Mouse (Mus musculus) telencephalon, adult 2 months (tissue): Measurements from ENCODE around the gene Ccdc43.
"Not testable (repeated sequence)": the region's sequence is repeated elsewhere in the genome, so short reads cannot be mapped to it uniquely, and the experiment has no call there.

Experiments used
- DNase-seq: peaks from one replicate; pipeline ENCODE4 v3.0.0-alpha.2; 2011; ENCODE audit warnings: low read depth, low spot score

Gene Ccdc43

GRCm38 (mm10) chr11:102697338-102698017 lies at the start of gene Ccdc43:
Gene Ccdc43 (minus strand): TSS chr11:102697782.
- DNase-seq: peak; percentile 61

- DNase-seq: no peak
These were observed 47.2 kb upstream of the Ccdc43 start for GRCm38 (mm10) chr11:102744746-102745145.

DNA sequence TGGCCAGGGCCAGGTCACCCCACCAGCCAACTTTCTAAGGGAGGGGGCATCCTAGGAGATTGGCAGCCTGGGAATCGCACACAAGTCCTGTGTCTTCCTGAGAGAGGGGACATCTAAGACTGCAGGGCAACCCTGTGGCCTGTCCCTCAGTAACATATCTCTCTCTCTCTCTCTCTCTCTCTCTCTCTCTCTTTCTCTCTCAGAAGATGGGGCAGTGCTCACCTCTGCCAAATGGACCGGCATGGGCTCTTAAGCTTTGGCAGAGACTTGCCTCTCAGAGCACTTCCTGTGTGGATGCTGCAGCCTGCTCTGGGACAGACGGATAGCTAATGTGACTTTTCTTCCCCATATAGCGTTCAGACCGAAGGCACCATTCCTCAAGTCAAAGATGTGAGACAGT lies 45.3 kb upstream of the Ccdc43 start:
- DNase-seq: no peak

- no peak for DNase-seq
These were observed 44.5 kb upstream of the Ccdc43 start for GRCm38 (mm10) chr11:102742066-102742465.

DNA sequence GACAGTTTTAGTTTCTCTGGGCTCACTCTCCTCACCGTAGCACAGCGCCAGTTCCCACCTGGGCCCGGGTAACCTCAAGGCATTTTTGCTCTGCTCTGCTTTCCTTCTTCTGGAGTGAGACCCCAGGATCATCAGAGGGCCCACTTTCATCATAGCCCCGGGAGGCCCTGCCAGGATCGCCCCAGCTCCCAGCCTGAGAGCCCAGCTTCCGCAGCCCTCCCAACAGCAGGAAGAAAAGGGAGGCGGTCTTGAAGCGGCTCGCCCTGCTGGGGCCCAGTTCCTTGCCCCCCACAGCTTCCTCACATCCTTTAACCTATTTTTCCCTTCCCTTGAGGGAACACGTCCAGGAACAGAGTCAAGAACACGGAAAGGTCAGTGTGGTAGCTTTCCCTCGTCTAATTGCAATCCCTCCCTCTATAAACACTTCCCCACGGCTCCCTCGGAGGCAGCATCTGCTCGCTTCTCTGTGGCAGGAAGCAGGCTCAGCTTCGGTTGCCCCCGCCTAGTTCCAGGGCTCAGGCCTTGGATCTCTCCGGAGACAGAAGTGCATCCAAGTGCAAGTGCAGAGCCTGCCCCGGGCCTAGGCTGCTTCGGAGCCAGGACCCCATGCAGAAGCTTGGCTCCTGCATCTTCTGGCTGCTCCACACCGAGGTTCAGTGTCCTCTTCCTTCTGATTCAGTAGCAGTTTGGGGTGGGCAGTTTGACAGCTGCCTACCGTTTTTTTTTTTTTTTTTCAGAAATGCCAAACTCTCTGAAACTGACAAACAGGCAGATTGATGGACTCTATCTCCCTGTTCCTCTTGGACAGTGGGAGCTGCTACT lies 43.8 kb upstream of the Ccdc43 start:
- DNase-seq: no peak

- DNase-seq: no peak
These were observed 43.1 kb upstream of the Ccdc43 start for GRCm38 (mm10) chr11:102740634-102741033.

DNA sequence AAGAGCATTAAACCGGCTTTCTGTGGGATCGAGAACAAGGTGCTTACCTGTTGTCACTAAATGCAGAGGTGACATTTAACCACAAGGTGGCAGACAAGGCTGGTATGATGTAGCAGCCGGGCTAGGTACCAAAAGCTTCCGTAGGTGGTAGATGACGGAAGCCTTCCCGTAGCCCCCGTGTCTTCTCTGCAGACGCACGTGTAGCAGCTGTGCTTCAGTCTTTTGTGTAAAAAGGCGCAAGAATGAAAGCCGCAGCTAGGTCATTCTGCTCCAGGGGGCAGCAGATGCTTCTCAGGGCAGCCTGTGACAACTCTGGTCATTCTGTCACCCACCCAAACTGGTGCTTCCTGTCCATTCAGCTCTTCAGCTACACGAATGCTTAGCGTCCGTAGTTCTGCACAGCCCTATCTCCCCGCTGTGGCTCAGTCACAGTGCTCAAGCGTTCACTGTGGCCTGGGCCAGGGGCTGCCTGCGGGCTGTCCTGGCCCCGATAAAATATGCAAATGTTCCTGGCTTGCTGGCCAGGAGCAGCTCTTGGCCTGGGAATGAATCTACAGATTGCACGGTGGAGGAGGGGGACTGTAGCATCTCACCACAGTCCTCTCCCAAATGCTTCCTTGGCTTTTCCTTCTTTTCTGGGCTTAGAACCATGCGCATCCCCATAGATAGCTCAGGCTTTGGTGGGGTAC lies 41.8 kb upstream of the Ccdc43 start:
- DNase-seq: peak; percentile 88

- no peak for DNase-seq
These were observed 40.5 kb upstream of the Ccdc43 start for GRCm38 (mm10) chr11:102738046-102738445.

DNA sequence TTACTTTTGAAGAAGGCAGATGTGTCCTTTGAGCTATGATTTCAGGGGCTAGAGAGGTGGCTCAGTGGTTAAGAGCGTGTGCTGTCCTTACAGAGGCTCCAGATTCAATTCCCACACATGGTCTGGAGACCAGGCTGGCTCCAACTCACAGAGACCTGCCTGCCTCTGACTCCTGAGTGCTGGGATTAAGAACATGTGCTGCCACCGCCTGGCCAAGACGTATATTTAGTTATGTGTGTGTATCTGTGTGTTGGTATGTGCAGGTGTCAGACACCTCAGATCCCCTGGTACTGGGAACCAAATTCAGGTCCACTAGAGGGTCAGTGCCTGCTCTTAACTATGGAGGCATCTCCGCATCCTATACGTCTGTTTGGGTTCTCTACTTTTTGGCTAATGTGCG lies 37.4 kb upstream of the Ccdc43 start:
- DNase-seq: no peak

GRCm38 (mm10) chr11:102733146-102733545 lies 35.6 kb upstream of the Ccdc43 start:
- DNase-seq: no peak

DNA sequence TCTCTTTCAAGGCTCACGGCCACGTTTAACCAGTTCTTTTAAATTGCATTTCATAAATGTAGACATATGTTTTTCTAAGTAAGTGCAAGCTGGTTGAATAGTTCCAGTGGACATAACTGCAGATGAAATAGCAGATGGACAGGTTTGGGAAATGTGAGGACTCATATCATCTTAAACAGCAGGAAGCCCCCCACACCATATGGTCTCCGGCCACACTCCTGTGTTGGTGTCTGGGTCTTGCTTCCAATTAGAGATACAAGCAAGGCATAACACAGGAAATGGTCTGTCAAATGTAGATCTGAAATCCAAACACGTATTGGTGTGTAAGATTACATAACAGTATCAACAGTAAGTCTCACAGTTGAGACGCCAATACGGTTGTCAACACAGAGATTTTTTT lies 33.8 kb upstream of the Ccdc43 start:
- DNase-seq: no peak

GRCm38 (mm10) chr11:102729835-102730234 lies 32.3 kb upstream of the Ccdc43 start:
- DNase-seq: no peak

- DNase-seq: peak; percentile 17
These were observed 31.0 kb upstream of the Ccdc43 start for GRCm38 (mm10) chr11:102728614-102729013.

DNA sequence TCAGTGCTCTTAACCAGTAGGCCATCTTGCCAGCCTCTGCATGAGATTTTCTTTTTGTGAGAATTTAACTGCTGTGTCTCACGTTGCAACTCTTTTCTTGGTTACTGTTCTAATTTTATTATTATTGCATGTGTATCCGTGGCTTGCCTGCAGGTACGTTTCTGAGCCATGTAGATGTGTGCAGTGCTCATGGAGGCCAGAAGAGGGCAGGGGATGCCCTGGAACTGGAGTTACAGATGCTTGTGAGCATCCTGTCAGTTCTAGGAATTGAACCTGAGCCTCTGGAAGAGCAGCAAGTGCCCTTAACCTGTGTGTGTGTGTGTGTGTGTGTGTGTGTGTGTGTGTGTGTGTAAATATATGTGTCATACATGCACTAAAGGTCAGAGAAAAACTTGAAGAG lies 28.0 kb upstream of the Ccdc43 start:
- no peak for DNase-seq

DNA sequence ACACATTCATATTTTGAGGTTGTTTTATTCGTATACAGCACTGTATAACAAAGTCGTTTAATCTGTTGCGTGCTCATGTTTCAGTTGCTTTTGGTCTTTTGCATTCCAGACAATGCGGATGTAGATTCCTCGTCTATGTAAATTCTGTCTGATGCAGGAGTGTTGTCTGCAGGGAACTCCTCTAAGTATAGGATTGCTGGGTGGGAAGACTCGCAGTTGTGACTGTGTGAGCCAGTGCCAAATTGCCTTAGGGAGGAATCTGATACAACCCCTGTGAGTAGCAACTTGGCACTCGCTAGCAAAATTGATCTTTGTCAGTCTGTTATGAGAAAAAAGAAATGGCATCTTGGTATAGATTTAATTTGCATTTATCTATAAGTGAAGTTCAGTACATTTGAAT lies 18.6 kb upstream of the Ccdc43 start:
- DNase-seq: peak; percentile 38

GRCm38 (mm10) chr11:102714578-102714977 lies 17.0 kb upstream of the Ccdc43 start:
- not testable (repeated sequence) for DNase-seq

- no peak for DNase-seq
These were observed 14.8 kb upstream of the Ccdc43 start for GRCm38 (mm10) chr11:102712411-102712810.

DNA sequence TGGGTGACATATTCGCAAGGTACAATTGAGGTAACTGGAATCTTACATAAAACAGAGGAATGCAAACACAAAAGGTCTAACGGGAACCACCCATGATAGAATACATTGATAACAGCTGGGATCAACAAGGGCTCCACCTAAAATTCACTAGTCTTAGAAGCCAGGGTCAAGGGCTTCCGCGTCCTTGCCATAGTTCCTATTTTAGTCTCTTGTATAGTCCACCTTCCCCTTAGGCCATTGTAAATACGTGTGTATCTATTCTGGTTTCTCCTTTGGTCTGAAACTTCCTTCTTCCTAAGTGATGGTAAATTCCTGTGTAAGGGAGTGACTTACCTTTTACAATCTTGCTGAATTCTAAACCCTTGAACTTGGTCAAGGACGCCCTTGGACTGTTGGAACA lies 4.6 kb upstream of the Ccdc43 start:
- DNase-seq: not testable (repeated sequence)

DNA sequence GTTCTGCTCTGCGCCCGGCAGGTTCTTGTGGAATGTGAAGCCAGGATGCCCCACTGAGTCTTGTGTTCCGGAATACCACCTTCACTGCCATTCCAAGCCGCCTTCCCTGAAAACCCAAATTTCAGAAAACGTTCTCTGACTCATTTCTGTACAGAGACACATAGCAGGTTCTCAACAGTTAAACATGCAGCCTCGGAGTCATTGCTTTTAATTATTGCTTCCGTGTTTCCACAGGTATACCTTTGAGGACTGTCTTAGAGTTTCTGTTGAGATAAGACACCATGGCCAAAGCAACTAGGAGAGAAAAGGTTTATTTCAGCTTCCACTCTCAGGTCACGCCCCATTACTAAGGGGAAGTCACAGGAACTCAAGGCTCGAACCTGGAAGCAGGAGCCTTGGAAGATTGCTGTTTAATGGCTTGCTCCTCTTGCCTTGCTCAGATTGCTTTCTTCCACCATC lies 465 bp upstream of the Ccdc43 start:
- DNase-seq: no peak

GRCm38 (mm10) chr11:102695289-102695688 lies 2.3 kb downstream of the Ccdc43 start:
- no peak for DNase-seq

DNA sequence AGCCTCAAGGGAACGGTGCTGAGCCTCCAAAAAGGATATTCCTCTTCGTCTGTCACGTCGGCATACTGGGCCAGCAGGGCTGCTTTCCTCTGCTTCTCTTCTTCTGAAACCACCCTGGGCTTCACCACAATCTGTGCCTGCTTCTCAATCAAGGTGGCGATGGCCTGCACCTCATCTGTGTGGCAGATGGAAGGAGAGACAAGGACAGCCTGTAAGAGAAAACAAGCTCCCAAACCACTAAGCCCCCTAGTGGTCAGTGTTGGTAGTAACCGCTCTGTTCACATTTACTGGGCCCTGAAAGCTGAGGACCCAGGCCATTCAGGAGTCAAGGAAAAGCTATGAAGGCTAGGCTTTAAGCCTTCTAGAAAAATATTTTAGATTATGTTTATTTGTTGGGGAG lies 7.4 kb downstream of the Ccdc43 start:
- DNase-seq: peak; percentile 36
